Mouse (Mus musculus) kidney, postnatal 25 days (tissue): ENCODE data around the gene Gad1.
A peak's percentile ranks its signal among the peaks of the same experiment; 100 is the strongest.

Experiments
- DNase-seq, 2 experiments: peaks; one replicate each; pipeline ENCODE4 v3.0.0; 2021; ENCODE audit warnings: mixed read lengths in 2 of 2

The Gad1 gene

GRCm38 (mm10) chr2:70565651-70566602, 13.1 kb downstream of the Gad1 start:
- DNase-seq = no peak

DNA sequence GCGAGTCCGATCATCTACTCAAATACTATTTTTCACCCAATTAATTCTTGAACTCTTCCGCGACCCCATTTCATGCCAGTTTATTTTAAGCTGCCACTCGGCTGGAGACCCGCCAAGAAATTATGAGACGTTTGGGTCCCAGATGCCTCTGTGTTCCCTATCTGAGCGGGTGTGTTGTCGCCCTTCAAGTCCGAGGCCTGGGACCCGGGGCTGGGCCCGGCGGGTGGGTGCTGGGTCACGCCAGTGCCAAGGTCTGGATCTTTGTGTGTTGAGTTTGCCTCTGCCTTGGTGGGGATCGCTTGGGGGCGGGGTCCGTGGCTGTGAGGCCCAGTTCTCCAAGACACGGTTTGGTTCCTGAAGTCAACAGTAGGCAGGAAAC, 13.7 kb downstream of the Gad1 start:
- DNase-seq = no peak

DNA sequence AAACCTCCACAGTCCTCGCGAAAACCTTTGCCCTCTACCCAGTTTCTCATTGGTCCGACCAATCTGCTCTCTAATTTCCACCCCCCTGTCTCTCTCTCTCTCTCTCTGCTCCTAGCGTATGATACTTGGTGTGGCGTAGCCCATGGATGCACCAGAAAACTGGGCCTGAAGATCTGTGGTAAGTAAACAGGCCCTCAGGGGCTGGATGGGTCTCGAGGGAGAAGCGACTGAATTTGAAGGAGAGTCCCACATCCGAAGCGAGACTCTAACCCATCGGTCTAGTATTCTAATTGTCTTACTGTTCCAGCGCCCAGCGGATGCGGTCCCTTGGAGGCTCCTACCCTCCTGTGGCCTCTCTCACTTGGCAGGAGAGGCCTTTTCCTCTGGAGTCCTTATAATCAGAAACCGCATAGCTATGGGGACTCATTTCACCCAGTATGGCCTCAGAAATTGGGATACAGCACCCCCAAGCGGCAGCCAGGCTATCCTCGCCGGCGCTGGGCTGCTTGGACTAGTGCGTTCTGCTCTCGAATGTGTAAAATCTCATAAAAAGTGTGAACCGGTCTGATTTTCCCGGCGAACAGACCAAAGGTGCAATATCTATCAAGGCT, 14.3 kb downstream of the Gad1 start:
- DNase-seq = peak in 1 of 2 experiments; percentile 52

GRCm38 (mm10) chr2:70567682-70568077, 14.8 kb downstream of the Gad1 start:
- DNase-seq = no peak

- no peak for DNase-seq
Observed at GRCm38 (mm10) chr2:70568198-70568941, 15.5 kb downstream of the Gad1 start.

DNA sequence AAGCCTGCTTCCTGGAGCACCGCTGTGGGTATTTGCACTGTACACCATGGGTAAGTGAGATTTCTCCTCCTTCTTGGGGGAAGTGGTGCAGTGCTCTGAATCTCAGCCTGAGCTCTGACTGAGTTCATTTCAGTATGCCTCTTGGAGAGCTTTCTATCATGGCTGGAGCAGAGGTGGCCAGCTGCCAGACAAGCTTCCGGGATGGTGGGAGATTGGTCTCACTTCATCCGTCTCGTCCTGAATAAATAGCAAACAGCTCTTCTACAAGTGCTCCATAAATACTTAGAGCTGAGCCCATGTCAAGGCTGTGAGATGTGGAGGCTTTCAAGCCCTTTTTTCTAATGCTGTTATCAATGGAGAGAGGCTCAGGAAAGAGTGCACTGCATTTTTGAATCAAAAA, 18.8 kb downstream of the Gad1 start:
- DNase-seq = no peak

- no peak for DNase-seq
Observed at GRCm38 (mm10) chr2:70572251-70572650, 19.4 kb downstream of the Gad1 start.

DNA sequence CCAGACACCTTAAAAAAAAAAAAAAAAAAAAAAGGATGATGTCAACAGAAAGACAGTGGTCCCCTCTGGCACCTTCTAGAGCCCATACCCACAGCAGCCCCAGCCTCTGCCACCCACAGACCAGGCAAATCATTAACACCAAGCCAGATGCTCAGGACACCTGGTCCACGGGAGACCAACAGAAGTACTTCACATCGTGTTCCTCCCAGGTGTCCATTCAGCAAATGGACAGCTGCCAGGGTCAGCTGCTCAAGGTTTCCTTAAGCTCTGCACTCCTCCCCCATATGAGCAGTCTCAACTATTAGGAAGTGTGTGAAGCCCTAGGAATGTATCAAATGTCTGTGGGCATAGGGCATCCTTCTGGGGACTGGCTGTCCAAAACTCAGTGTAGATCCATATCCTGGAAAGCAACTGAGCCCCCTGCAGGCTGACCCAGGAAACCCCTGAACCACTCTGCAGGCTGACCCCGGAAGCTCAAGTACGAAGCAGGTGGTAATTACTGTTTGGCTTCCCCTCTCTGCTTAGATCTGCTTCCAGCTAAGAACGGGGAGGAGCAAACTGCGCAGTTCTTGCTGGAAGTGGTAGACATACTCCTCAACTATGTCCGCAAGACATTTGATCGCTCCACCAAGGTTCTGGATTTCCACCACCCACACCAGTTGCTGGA, 20.8 kb downstream of the Gad1 start:
- DNase-seq = peak in 1 of 2 experiments; percentile 66

DNA sequence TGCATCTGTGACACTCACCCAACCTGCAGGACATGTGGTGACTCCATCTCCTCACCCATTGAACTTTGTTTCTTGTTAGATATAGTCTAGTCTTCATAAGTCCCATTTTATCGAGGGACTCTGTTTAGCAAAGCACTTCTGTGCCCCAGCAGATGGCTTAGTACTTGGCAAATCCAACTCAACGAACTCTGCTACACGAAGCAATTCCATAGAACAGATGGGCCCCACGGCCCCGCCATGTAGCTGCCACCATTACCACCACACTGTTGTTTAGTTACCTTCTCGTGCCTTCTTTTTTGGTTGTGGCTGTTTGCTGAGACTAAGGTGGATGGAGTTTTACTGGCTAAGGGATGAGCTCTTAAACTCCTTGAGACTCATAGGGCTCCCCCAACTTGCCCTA, 35.3 kb downstream of the Gad1 start:
- no peak for DNase-seq

DNA sequence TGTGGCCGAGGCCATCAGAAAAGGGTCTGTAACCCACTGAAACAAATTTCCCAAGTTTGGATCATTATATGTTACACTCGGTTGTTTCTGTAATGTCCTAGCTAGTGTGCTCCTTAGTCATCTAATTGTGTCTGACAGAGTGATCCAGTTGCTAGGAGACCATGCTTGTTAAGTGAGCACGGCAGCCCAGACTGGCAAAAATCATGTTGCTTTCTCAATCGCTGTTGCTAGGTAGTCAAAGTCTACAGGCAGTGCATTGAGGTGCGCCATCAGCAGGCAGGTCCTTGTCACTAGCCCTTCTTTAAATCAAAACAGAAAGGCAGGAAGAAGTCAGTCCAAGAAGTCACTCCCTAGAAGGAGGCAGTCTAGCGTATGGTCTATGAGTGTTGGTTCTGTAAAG, 39.6 kb downstream of the Gad1 start:
- DNase-seq = no peak

DNA sequence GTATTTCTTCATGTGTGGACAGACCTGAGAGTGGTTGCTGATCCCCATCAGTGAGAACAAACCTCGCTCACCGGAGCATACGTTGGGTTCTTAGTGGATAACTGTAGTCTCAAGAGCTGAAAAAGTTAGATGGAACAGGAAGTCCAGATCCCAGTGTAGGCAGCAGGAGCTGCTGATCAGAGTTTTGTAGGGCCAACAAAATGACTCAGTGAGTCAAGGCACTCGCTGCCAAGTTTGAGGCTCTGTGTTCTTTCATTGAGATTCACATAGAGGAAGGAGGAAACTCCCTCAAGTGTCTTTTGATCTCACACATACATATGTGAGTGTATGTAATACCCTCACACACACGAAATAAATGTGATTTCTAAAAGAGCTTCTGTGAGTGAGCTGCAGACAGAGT, 40.8 kb downstream of the Gad1 start:
- no peak for DNase-seq

DNA sequence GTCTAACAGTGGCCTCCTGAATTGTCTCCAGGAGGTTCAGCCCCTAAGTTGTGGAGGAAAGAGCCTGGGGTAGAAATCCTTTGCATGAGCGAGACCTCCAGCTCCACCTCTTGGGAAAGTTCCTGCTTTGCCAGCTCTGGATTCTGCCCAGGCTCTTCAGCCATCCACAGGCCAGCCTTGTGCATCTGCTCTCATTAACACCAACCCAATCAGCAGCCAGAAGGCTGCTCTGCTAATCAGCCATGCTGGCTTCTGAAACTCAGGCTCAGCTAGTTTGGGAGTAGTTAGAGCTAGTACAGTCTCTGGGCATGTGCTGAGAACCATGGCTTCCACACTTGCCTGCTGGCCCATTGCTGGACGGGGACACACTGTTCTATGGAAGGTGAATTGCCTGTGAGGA, 43.0 kb downstream of the Gad1 start:
- DNase-seq = no peak

- no peak for DNase-seq
Observed at GRCm38 (mm10) chr2:70609769-70610168, 56.9 kb downstream of the Gad1 start.

DNA sequence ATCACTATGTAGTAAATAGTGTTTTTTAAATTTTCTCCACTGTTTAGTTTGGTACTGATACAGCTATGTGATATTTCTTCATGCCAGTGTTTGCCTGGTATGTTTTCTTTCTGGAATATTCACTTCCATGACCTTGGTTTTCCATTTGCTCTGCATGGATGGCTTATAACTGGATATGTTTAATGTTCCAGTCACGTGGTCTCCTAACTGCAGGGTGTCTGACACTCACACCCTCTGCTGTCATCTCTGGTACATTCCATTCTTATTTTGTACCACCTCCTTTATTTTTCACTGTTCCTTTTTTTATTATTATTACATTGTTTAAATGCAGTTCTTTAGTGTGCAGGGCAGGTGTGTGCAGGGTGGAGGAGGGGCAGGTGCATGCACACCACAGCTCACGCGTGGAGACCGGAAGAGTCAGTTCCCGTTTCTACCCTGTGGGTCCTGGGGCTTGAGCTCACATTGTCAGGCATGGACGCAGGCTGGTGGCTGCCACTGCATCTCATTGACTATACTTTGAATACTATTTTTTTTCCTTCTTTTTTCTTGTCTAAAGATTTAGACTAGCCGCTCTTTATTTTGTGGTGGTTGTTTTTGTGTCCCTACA, 62.0 kb downstream of the Gad1 start:
- DNase-seq = no peak

DNA sequence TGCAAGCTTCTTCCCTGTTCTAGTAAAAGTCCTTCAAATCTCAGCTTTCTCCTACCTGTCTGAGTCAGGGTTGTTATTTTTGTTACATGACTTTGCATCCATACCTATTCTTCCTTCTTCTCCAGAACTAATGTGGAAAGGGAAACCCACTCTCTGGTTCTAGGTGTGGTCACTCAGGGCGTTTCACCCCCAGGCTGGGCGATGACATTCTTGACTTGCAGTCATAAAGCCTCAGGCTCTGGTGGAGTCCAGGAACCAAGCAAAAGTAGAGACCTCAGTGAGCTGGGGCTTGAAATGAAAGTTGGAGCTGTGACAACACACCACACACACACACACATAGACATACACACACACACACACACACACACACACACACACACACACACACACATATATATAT, 63.2 kb downstream of the Gad1 start:
- no peak for DNase-seq

DNA sequence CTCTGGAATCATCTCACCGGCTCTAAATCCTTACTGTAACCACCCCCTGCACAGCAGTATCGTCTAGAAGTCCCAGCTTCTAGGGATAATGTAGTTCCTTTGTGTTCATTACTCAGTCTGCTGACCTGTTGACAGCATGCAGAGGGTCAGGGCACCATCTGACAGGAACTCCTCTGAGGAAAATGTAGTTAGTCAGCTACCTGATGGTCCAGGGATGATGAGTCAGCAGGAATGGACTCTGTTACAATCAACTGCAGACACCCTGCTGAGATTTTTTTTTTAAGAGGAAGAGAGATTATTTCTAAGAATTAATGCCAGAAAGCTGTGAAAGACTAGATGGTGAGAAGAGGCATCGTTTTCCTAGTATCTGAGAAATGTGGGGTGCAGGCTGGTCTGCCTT, 63.7 kb downstream of the Gad1 start:
- DNase-seq = no peak

DNA sequence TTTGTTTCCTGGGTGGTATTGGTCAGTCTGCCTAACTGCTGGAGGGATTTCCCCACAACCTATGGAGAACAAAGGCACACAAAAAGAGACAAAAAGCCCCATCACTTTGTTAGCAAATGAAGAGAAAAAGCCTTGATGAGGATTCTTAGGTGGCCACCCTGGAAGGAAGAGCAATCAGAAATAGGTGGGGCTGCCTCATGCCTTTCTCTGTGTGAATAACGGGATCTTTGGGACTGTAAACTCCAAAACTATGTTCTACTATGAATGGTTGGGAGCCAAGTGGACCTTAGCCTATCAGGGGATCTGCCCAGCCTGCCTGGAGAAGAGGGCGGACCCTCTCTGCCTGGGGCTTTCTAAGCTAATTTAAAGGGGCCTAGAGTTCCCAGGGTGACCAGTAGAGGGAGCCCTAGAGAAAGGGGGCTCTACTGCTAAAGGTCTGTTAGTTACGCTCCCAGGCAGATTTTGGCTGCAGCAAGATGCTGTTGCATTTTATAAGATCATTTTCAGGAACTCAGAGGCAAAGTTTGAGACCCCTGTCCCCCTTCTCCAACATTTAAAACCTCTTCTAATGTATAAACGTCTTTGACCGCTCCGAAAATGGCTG, 66.5 kb downstream of the Gad1 start:
- DNase-seq = no peak

DNA sequence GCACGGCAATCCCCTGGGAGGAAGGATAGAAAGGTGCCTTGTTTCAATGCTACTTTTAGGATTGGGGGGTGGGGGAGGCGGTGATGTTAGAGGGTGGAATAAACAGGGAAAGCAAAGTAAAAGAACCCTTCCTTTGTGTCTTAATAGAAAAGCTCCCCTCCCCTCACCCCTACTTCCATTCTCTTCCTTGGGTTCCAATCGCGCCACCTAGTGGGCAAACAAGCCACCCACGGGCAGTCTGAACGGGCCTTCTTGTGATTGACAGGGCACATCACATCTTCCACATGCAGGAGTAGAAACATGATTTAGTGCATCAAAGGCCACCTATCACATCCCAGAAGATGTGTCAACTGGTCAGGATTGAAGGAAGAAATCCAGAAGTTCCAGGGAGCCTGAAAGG, 67.4 kb downstream of the Gad1 start:
- peak; percentile 49 to 61 for DNase-seq

- no peak for DNase-seq
Observed at GRCm38 (mm10) chr2:70622244-70622643, 69.4 kb downstream of the Gad1 start.

DNA sequence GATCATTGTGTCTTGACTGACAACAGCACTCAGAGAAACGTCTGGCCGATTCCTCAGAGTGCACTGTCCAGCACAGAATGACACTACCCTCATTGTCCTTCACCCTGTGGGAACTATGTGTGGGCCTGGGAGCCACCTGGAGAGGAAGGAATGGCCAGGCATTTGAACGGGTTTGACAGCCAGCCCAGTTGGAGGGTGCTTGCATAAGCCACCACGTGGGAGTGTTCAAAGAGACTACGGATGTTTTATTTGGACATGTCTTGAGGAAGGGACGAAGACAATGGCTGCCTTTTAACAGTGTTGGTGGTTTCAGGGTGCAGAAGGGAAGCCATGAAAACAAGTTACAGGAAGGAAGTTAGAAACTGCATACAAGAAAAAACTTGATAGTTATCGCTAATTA, 72.9 kb downstream of the Gad1 start:
- no peak for DNase-seq

- DNase-seq = no peak
Observed at GRCm38 (mm10) chr2:70628397-70628796, 75.5 kb downstream of the Gad1 start.

GRCm38 (mm10) chr2:70629339-70629761, 76.5 kb downstream of the Gad1 start:
- peak; percentile 68 to 70 for DNase-seq
